Comparison of ENCODE assay signal across 8 mouse cellular contexts in the genomic region with DNA sequence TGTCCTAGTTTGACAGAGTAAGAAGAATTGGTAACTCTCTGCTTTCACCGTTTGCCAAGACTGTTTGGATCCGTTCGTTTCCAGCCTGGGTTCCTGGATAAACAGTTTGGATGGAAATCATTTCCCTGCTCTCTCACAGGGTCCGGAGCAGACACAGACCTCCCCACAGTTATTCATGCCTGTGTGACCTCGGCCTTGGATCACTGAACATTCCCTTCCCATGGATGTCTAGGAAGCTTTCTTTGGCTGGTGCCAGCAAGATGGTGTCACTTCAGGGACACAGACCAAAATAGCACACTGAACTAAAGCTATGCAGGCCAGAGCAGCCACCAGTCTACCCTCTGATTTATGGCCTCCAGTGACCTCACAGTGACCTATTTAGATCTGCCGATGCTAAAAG. TPM values are rescaled to one million over a fixed set of nuclear protein-coding genes. Genes with fewer than 3 reads are reported as not detected.
DNase-seq lines count a peak whose midpoint lies in the region; ATAC-seq and TF ChIP-seq lines count a peak whose summit lies in the region.

No protein-coding gene starts in this region.

- H3K4me2 ChIP-seq in heart, postnatal 0 days (ENCODE audit: low read depth, low read length): peak overlapping the region; percentile 9; the same call in 1 of the 2 replicates
- H3K4me2 ChIP-seq in lung, embryonic 16.5 days (ENCODE audit: low read depth, low read length): no peak overlapping the region

- peaks cover 25% of the 10 kb centered on the region for H3K4me1 ChIP-seq in heart, postnatal 0 days (ENCODE audit: control insufficient read depth, insufficient read depth)
- peaks cover 25% of the 10 kb centered on the region for H3K4me1 ChIP-seq in lung, embryonic 16.5 days (replicated peaks; ENCODE audit: control insufficient read depth, insufficient read depth, low read length)

- no peak for TF ChIP-seq CTCF in Patski (IDR thresholded peaks at IDR 0.05)
- TF ChIP-seq CTCF in heart, postnatal 0 days (IDR thresholded peaks at IDR 0.05; ENCODE audit: low read depth): no peak

- H3K27ac ChIP-seq in heart, postnatal 0 days (ENCODE audit: low read depth): peak overlapping the region; percentile 90
- H3K27ac ChIP-seq in lung, embryonic 16.5 days (ENCODE audit: low read length): peak overlapping the region; percentile 81

- H3K36me3 ChIP-seq in heart, postnatal 0 days (replicated peaks; ENCODE audit: control insufficient read depth, insufficient read depth, low read length): no peaks in the 10 kb centered on the region
- no peaks in the 10 kb centered on the region for H3K36me3 ChIP-seq in lung, embryonic 16.5 days (ENCODE audit: control insufficient read depth, insufficient read depth, low read length)

- H3K9ac ChIP-seq in heart, postnatal 0 days (replicated peaks; ENCODE audit: low read depth, low read length): no peak overlapping the region
- no peak overlapping the region for H3K9ac ChIP-seq in lung, embryonic 16.5 days (ENCODE audit: low read length)

- H3K27me3 ChIP-seq in Patski: no peaks in the 10 kb centered on the region
- no peaks in the 10 kb centered on the region for H3K27me3 ChIP-seq in heart, postnatal 0 days (ENCODE audit: control insufficient read depth, insufficient read depth, low read length)
- no peaks in the 10 kb centered on the region for H3K27me3 ChIP-seq in lung, embryonic 16.5 days (ENCODE audit: control insufficient read depth, insufficient read depth, low read depth, low read length)

- 6% methylated on average over 6 of the region's 6 CpGs for WGBS in heart, postnatal 0 days
- WGBS in lung, embryonic 16.5 days: 19% methylated on average over 6 of the region's 6 CpGs

- H3K9me3 ChIP-seq in heart, postnatal 0 days (replicated peaks; ENCODE audit: control insufficient read depth, low read length): no peaks in the 10 kb centered on the region
- no peaks in the 10 kb centered on the region for H3K9me3 ChIP-seq in lung, embryonic 16.5 days (ENCODE audit: control insufficient read depth, low read length)

- in situ Hi-C loops in Patski (cut with MboI; ENCODE audit: low pct_unique_long_range_greater_than_20kb): no loop called here

- CTCF ChIA-PET in Patski (lab: Charles Lee): no interaction called here

- peak; percentile 78; the same call in 1 of the 2 replicates for TF ChIP-seq EP300 in heart, postnatal 0 days (IDR thresholded peaks at IDR 0.05; ENCODE audit: low read depth)

- POLR2A ChIA-PET in Patski (lab: Charles Lee): interaction anchor here (0.6 kb wide), 1 partner anchor 10 kb away, joined by 3 read pairs; no protein-coding TSS in a partner anchor

- DNase-seq in Patski (ENCODE audit: low read depth, low spot score): no peak
- DNase-seq in adrenal gland, postnatal 14 days: peak; percentile 83
- peak; percentile 94 for DNase-seq in heart, postnatal 0 days (ENCODE audit: low spot score)
- DNase-seq in thymus, adult 18-20 months: no peak
- DNase-seq in urinary bladder, postnatal 36 days (ENCODE audit: low spot score in 2 of 2): no peak
- DNase-seq in thymus, postnatal 25 days: no peak
- no peak for DNase-seq in right cerebral cortex, postnatal 4 days

- H3K4me3 ChIP-seq in heart, postnatal 0 days (ENCODE audit: low read depth, low read length): no peak overlapping the region
- H3K4me3 ChIP-seq in lung, embryonic 16.5 days (ENCODE audit: low read length): no peak overlapping the region

- peak; percentile 39 for ATAC-seq in Patski
- ATAC-seq in heart, postnatal 0 days (ENCODE audit: insufficient read depth, low read depth): peak; percentile 95
- peak; percentile 91 for ATAC-seq in lung, embryonic 16.5 days (ENCODE audit: low read depth)

RNA-seq across cellular contexts. Expression of gene Ripor2, which starts 38.5 kb away (rescaled TPM):
- polyA plus RNA-seq in Patski (2021): 3.5 TPM
- 3.4 and 20.0 TPM in 2 replicates for total RNA-seq in adrenal gland, postnatal 14 days (2021)
- 31.7 and 44.4 TPM in 2 replicates for total RNA-seq in heart, postnatal 0 days (2014; rRNA removed; ENCODE audit: low replicate concordance)
- 12.6 and 17.5 TPM in 2 replicates for polyA plus RNA-seq in heart, postnatal 0 days (2015; fragmentation: Nextera tagmentation; extraction: Ambion mirVana)
- 4.3 and 5.0 TPM in 2 replicates for polyA plus RNA-seq in lung, embryonic 16.5 days (2015; fragmentation: Nextera tagmentation; extraction: Ambion mirVana)

Comparison
In these comparisons a context has a peak if more than half of its experiments do, and no peak if none do; other contexts are left out.
1. ATAC-seq: peak in every context shown above with its lines; median percentile 95 in heart, postnatal 0 days; 91 in lung, embryonic 16.5 days; 39 in Patski.
2. DNase-seq: peak in adrenal gland, postnatal 14 days (single experiment) and heart, postnatal 0 days (single experiment); none in Patski (single experiment), thymus, adult 18-20 months (0 of 2), urinary bladder, postnatal 36 days (0 of 2), thymus, postnatal 25 days (single experiment) and right cerebral cortex, postnatal 4 days (single experiment).